In genomic region chr15:27496596-27497299, GRCm38 (mm10) we compare ENCODE assay signal across 10 mouse cellular contexts. TPM values are rescaled to one million over a fixed set of nuclear protein-coding genes. Genes with fewer than 3 reads are reported as not detected.
DNase-seq lines count a peak whose midpoint lies in the region; ATAC-seq lines count a peak whose summit lies in the region.
"Had no signal": no experiment of that assay in that cellular context is flagged by ENCODE, and none has a peak within 500 bp of the region (broad histone marks: within the 10 kb centered on the region; RNA-seq: fewer than 3 reads in every experiment).

No protein-coding gene starts in this region.

- no peaks in the 10 kb centered on the region for H3K36me3 ChIP-seq in heart, embryonic 11.5 days (ENCODE audit: control insufficient read depth, insufficient read depth, low read length)
- no peaks in the 10 kb centered on the region for H3K36me3 ChIP-seq in hindbrain, embryonic 13.5 days
- H3K36me3 ChIP-seq in midbrain, embryonic 15.5 days (replicated peaks), result no peaks in the 10 kb centered on the region

- H3K9ac ChIP-seq in heart, embryonic 11.5 days (ENCODE audit: low read depth, low read length), result no peak overlapping the region
- H3K9ac ChIP-seq in hindbrain, embryonic 13.5 days, result no peak overlapping the region
- no peak overlapping the region for H3K9ac ChIP-seq in midbrain, embryonic 15.5 days

- H3K4me2 ChIP-seq in heart, embryonic 11.5 days, result no peak overlapping the region; the same call in 1 of the 2 replicates
- H3K4me2 ChIP-seq in hindbrain, embryonic 13.5 days, result no peak overlapping the region
- no peak overlapping the region for H3K4me2 ChIP-seq in midbrain, embryonic 15.5 days

- DNase-seq in heart, adult 9 months (ENCODE audit: low spot score in 2 of 2), result no peak
- no peak for DNase-seq in gastrocnemius, postnatal 10 days
- no peak for DNase-seq in urinary bladder, postnatal 10 days (ENCODE audit: low spot score)
- DNase-seq in frontal cortex, postnatal 14 days (ENCODE audit: low spot score in 2 of 2), result no peak

- H3K27me3 ChIP-seq in heart, embryonic 11.5 days (ENCODE audit: control insufficient read depth, insufficient read depth, low read length), result no peaks in the 10 kb centered on the region
- H3K27me3 ChIP-seq in hindbrain, embryonic 13.5 days, result no peaks in the 10 kb centered on the region
- H3K27me3 ChIP-seq in midbrain, embryonic 15.5 days (replicated peaks), result no peaks in the 10 kb centered on the region

- H3K4me3 ChIP-seq in heart, embryonic 11.5 days (ENCODE audit: low read depth, low read length), result no peak overlapping the region
- no peak overlapping the region for H3K4me3 ChIP-seq in brown adipose tissue, adult 24 weeks (ENCODE audit: insufficient read depth, low read depth, low read length)
- no peak overlapping the region for H3K4me3 ChIP-seq in hindbrain, embryonic 13.5 days
- H3K4me3 ChIP-seq in midbrain, embryonic 15.5 days, result no peak overlapping the region
- H3K4me3 ChIP-seq: myocyte had no signal

- ATAC-seq in heart, embryonic 11.5 days (replicated peaks; ENCODE audit: insufficient number of reproducible peaks, low FRiP score, low TSS enrichment), result peak; percentile 89
- peak; percentile 41; the same call in 1 of the 2 replicates for ATAC-seq in hindbrain, embryonic 13.5 days (ENCODE audit: low FRiP score)
- ATAC-seq in midbrain, embryonic 15.5 days (replicated peaks), result 0 out of 2 replicates have a peak, but pooled peaks have one; percentile 22
- ATAC-seq: forebrain, embryonic 16.5 days had no signal

- H3K9me3 ChIP-seq in heart, embryonic 11.5 days (replicated peaks; ENCODE audit: control insufficient read depth, low read length), result no peaks in the 10 kb centered on the region
- no peaks in the 10 kb centered on the region for H3K9me3 ChIP-seq in hindbrain, embryonic 13.5 days
- H3K9me3 ChIP-seq in midbrain, embryonic 15.5 days, result no peaks in the 10 kb centered on the region; the same call in 1 of the 2 replicates

- peak overlapping the region; percentile 83 for H3K27ac ChIP-seq in heart, embryonic 11.5 days (ENCODE audit: low read depth, low read length)
- 0 out of 2 replicates have a peak overlapping the region, but pooled peaks have one; percentile 0 for H3K27ac ChIP-seq in brown adipose tissue, adult 24 weeks (replicated peaks; ENCODE audit: low read depth, low read length)
- peak overlapping the region; percentile 56 for H3K27ac ChIP-seq in hindbrain, embryonic 13.5 days
- H3K27ac ChIP-seq in midbrain, embryonic 15.5 days, result no peak overlapping the region

- H3K4me1 ChIP-seq in heart, embryonic 11.5 days (ENCODE audit: control insufficient read depth, insufficient read depth, low read length), result peaks cover 49% of the 10 kb centered on the region
- H3K4me1 ChIP-seq in brown adipose tissue, adult 24 weeks (ENCODE audit: control insufficient read depth, insufficient read depth, insufficient read length, low read length), result peaks cover 36% of the 10 kb centered on the region
- peaks cover 42% of the 10 kb centered on the region for H3K4me1 ChIP-seq in hindbrain, embryonic 13.5 days (replicated peaks)
- peaks cover 24% of the 10 kb centered on the region; the same call in 1 of the 2 replicates for H3K4me1 ChIP-seq in midbrain, embryonic 15.5 days

- WGBS in heart, embryonic 11.5 days (ENCODE audit: insufficient replicate concordance), result 57% methylated on average over 11 of the region's 11 CpGs
- WGBS in hindbrain, embryonic 13.5 days, result 54% methylated on average over 11 of the region's 11 CpGs
- WGBS in midbrain, embryonic 15.5 days, result 63% methylated on average over 11 of the region's 11 CpGs

RNA-seq across cellular contexts. Expression of gene Ank, which starts 30.3 kb away (rescaled TPM):
- 11.9 and 13.5 TPM in 2 replicates for polyA plus RNA-seq in heart, embryonic 11.5 days (2014; fragmentation: Nextera tagmentation; extraction: Ambion mirVana)
- 179 and 208 TPM in 2 replicates for polyA plus RNA-seq in brown adipose tissue, adult 24 weeks (2012; ENCODE audit: insufficient read depth, insufficient read length, missing spikeins)
- 13.2 and 13.3 TPM in 2 replicates for polyA plus RNA-seq in hindbrain, embryonic 13.5 days (2015; fragmentation: Nextera tagmentation; extraction: Ambion mirVana)
- polyA plus RNA-seq in midbrain, embryonic 15.5 days (2015; fragmentation: Nextera tagmentation; extraction: Ambion mirVana), result 12.9 and 13.2 TPM in 2 replicates
- 10 to 100 TPM; 35.1 to 35.5 TPM for total RNA-seq in gastrocnemius, postnatal 10 days (2021)

Comparison
In these comparisons a context has a peak if more than half of its experiments do, and no peak if none do; other contexts are left out.
1. ATAC-seq: peak in every context shown above with its lines; median percentile 89 in heart, embryonic 11.5 days; 41 in hindbrain, embryonic 13.5 days; 22 in midbrain, embryonic 15.5 days.
2. RNA of gene Ank, which starts 30.3 kb away (polyA plus RNA-seq): 179 to 208 TPM in brown adipose tissue, adult 24 weeks; 11.9 to 13.5 TPM in heart, embryonic 11.5 days, 12.9 to 13.2 TPM in midbrain, embryonic 15.5 days and 13.2 to 13.3 TPM in hindbrain, embryonic 13.5 days; every median in the first group is over 10 times any median in the second.